Mouse (Mus musculus) kidney, adult 9 months (tissue): ENCODE results near the gene Fam168a.
A peak's percentile ranks its signal among the peaks of the same experiment; 100 is the strongest.
"Not testable (repeated sequence)": the region's sequence is repeated elsewhere in the genome, so short reads cannot be mapped to it uniquely, and the experiment has no call there.

Source experiments
- DNase-seq: peaks from one replicate; pipeline ENCODE4 v3.0.0; 2022

The Fam168a gene

DNA sequence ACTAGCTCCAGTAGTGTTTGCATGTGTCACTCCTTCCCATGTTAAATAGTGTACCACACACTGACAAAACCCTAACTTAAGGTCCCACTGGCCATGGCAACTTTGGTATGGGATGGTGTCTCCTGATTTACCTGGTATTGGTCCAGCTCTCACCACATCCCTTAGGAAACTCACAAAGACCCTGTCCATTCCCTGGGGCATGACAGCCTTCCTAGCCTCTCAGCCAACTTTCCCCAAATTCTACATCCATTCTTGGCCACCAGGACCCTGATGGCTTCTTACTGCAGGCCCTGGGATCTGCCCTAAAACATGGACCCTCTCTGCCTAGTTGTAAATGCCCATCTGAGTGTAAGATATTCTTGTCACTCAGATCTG is 138.6 kb downstream of the Fam168a start:
- DNase-seq, result no peak

- DNase-seq, result peak; percentile 57
Observed at GRCm38 (mm10) chr7:100845412-100845811, 139.0 kb downstream of the Fam168a start.

DNA sequence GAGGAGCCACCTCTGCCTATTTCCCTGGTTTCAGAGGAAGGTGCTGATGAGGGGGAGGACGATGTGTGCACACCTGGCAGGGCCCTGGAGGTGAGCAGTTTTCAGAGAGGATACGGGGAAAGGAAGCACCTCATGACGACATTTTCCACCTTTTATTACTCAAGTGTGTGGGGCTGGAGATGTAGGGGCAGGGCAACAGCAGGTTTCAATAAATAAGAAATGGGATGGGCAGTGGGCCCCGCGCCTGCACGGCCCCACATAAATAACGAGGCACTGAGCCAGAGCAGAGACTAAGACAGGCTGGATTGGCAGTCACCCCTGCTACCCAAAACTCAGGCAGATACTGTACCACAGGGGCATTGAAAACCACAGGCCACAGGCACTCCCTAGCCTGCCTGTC is 139.6 kb downstream of the Fam168a start:
- not testable (repeated sequence) for DNase-seq

DNA sequence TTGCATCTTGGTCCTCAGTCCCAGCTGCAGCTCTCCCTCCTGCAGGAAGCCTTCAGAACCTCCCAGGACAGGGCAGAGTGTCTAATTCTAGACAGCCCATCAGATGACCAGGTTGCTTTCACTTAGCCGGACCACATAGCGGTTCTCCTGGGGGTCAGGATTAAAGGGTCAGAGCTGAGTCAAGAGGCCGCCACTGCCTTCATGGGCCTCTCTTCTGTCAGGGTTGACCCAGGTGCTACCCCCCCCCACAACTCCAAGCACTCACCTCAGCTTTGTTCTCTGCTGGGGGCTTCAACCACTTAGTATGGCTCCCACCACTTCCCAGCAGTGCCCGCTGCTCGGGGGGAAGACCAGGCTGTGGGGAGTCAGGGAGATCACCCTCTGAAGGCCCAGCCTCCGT is 140.7 kb downstream of the Fam168a start:
- no peak for DNase-seq

DNA sequence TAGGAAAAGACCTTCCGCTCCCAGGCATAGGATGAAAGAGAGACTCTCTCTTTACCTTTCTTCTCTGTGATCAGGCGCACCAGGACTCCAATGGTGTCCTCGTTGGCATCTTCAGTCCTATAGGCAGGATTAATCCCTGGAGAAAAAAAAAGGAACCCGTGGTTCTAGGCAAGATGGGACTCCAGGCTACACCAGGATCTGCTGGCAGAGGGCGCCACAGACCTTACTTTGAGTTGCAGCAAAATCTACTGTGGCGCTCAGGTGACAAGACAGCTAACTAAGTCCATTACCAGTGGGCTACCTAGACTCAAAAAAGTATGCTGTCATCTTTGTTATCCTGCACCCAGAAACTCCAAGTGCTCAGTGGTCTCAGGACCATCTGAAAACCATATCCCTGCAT is 142.3 kb downstream of the Fam168a start:
- peak; percentile 82 for DNase-seq

GRCm38 (mm10) chr7:100849508-100849907 is 143.1 kb downstream of the Fam168a start:
- no peak for DNase-seq

DNA sequence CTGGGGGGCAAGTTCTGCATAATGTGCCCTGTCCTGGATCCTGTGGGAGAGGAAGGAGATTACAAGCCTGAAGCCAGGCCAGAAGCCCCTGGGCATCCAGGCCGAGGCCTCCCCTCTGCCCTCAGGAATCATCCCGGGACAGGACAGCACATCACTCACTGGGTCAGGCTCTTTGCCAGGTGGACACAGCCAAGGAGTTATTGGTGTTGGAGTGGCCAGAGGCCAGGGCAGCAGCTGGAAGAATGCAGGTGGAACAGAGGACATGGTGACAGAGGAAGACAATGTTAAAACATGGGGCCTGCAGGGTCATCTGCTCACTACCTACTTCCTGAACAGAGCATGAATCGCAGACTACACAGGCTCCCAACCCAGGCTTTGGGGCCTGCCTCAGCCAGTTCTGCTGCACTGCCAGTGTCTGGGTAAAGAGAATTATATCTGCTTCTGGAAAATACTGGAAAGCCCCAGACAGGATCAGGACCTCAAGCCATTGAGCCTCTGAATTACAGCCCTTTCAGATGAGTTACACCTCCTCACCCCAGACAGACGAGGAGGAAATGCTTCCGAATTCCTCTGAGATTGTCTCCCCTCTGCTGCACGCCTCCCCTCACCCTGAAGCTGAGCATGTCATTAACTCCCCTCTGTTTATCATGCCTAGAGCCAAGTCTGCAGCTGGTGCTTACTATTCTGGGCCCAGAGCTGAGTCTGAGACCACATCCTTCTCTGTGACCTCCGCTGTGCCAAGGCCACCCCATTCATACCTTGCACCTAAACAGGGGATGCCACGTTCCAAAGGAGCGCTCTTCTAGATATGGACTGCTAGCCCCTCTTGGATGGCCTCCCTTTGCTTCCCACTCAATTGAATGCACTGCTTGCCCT is 145.3 kb downstream of the Fam168a start:
- no peak for DNase-seq

- DNase-seq, result no peak
Observed at GRCm38 (mm10) chr7:100853396-100853795, 147.0 kb downstream of the Fam168a start.

GRCm38 (mm10) chr7:100854137-100854814 is 147.8 kb downstream of the Fam168a start:
- DNase-seq, result no peak

DNA sequence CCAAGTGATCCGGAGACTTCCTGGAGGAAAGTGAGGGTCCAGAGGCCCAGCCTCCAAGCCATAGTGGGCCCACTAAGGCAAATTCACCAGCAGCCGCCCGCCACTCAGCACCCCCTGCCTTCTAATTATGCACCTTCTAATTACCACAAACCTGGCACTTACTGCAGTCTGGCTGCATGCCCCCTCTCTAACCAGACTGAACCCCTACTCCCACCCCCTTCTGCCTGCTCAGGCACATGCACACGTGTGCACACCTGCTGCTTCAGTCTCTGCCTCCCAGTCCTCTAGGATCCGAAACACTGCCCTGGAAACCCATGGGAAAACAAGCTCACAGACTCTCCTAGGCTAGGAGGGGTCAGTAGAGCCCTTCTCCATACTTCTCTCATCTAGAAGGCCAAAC is 148.4 kb downstream of the Fam168a start:
- DNase-seq, result no peak

DNA sequence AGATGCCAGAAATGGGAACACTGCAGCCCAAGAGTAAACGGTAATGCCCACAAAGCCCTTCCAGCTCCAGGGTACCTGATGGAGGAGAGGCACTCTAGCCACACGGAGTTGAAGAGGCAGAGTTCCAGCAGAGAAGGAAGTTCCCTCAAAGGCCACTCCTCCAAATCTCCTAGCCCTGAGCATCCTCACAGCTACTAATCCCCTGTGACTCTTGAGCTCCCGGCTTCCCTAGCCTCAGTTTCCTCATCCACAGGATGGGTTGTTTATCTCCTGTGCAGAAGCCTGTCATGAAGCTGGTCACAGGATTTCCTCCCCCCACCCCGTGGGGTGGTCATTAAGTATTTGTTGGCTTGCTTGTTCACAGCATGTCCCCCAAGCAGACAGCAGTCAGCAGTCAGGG is 148.9 kb downstream of the Fam168a start:
- no peak for DNase-seq

DNA sequence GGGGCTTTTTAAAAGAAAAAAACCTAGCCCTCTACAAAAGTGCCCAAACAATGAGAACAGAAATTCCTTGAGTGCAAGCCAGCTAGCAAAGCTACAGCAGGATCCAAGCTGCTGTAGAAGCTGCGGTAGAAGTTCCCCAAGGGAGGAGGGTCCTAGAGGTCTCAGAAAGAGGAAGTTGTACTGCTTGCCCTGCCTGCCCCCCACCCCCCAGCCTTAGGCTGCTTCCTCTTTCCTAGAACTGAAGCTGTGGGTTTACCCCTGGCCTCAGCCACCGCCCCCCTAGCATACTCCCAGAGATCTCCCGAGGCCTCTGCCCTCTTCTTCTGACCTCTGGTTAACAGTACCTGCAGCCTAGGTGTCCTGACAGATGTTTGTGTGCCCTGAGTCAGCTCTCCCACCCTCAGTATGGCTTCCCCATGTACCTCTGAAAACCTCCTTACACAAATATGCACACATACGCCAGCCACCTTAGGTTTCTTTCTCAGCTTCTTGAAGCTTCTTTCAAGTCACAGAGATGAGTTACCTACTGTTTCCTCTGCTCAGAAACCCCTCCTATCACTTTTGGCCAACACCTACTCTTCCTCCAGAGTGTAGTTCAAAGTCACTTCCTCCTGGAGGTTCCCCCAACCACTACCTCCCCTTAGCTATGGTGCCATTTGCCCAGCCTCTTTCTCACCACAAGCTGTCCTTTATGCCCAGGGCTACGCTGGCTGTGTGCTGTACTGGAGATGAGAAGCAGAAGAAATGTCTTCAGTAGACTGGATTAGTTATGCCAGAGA is 149.5 kb downstream of the Fam168a start:
- peak; percentile 26 for DNase-seq

GRCm38 (mm10) chr7:100860450-100860849 is 154.0 kb downstream of the Fam168a start:
- no peak for DNase-seq

DNA sequence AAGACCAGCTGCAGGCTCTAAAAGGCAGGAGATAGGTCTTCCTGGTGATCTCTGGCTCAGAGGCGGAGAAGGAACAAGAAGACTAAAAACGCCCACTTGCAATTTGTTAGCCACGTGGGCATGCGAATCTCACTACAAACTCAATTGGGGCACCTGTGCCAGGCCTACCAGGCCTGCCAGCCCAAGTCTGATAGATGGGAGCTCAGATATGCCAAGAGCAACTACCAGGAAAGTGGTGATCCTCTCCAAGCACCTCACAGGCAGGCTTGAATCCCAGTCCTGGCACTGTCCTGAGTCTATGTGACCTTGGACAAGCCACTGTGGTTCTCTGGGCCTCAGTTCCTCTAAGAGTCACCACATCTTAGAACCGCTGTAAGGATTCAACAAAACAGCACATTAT is 154.8 kb downstream of the Fam168a start:
- DNase-seq, result no peak

DNA sequence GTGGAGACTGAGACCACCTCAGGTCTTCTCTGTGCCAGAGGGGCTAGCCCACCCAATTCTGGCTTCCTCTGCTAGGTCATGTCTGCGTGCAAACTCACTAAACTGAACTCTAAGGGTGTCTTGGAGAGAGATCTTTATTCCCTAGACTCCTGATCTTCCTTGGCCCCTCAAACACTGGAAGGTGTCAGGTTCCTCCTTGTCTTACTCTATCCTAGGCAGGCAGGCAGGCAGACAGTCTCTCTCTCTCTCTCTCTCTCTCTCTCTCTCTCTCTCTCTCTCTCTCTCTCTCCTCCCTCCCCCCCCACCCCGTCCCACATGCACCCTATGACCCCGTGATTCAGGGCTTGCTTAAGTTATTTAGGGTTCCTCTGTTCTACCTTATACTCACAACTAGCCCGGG is 155.9 kb downstream of the Fam168a start:
- no peak for DNase-seq

- DNase-seq, result peak; percentile 88
Observed at GRCm38 (mm10) chr7:100862828-100863638, 156.6 kb downstream of the Fam168a start, which contains the start of gene Relt. Gene Relt (minus strand): TSS chr7:100863446.

- peak; percentile 76 for DNase-seq
Observed at GRCm38 (mm10) chr7:100866675-100867074, 160.2 kb downstream of the Fam168a start.

DNA sequence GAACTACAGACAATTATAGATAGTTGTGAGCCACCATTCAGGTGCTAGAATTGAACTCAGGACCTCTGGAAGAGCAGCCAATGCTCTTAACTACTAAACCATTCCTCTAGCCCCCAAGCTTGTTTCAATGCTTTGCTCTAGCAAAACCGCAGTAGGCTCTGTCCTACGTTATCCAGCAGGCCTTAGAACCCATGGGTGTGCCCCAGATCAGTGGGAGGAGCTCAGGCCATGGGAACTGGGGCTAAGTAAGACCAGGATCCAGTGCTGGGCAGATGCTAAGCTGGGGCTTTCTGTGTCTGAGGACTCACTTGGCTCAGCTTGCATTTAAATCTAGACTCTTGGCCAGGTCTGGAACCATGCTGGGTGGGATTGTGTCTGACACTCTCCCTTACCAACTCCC is 161.1 kb downstream of the Fam168a start:
- DNase-seq, result no peak

- no peak for DNase-seq
Observed at GRCm38 (mm10) chr7:100868551-100868950, 162.1 kb downstream of the Fam168a start.

DNA sequence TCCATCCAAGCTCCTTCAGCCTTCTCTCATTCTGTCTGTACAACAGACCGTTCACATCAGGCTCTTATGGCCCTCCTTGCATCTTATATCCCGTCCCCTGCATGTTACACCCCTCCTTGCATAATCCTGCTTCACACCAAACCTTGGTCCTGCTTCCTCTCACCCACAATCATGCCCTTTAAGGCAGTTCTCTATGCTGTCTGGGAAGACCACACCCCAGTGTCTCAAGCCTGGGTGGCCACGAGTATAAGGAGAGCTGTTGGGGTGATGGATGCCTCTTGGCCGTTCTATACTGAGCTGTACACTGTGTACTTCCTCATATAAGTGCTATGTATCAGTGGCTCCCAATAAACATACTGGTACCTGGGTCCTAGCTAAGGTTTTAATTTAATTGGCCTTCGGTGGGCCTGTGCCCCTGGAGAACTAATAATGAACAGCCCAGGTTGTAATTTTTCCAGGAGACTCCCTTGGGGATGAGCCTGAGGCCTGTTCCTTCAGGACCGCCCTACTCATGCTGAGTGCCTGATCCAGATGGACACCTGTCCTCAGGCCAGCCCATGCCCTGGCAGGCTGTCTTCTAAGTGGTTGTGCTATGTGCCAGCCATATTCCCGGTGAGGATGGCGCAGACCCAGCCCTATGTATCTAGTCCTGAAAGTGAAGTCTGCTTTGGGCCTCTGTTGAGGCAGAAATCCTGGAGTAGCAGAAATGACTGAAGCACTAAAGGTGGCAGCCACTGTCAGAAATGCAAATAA is 163.6 kb downstream of the Fam168a start:
- no peak for DNase-seq

DNA sequence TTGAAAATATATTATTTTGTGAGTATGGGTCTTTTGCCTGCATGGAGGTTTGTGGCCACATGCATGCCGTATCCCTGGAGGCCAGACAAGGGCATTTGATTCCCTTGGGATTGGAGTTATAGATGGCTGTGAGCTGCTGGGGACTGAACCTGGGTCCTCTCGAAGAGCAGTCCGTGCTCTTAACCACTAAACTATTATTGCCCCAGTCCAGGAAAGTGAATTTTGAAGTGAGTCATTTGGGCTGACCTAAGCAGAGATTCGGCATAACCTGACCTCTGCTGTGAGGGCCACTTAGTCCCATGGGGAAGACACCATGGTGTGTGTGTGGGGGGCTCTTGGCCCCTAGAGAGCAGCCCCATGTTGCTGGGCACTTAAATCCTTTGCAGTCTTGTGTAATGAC is 164.9 kb downstream of the Fam168a start:
- no peak for DNase-seq

DNA sequence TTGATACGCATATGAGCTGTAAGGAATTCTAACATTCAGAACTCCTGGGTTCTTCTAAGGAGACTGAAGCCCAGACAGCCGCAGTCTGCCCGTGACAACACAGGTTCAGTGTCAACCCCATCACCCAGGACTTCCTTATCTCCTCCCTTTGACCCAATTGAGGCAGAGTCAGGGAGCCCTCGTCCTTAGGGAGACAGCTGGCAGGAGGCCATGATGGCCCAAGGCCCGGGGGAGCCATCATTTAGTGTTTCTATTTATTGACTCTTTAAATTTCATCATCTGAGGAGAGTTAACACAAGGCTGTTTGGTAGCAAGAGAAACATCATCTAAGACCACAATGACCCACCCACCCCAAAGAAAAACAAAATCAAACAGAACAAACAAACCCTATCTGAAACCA is 165.5 kb downstream of the Fam168a start:
- DNase-seq, result peak; percentile 61
